Mouse (Mus musculus) lung, postnatal 0 days (tissue): ENCODE measurements around the gene Apoa2. TPM values are rescaled to one million over a fixed set of nuclear protein-coding genes. Genes with fewer than 3 reads are reported as not detected.

Source experiments
- ATAC-seq: fragments of 200-750 bp; cut with Nextera tagmentation; 2 replicates; pipeline ENCODE4 v1.8.0; 2017; ENCODE audit warnings: moderate library complexity
- DNase-seq: peaks from one replicate; pipeline ENCODE4 v3.0.0-alpha.2; 2016; ENCODE audit warnings: low spot score
- H3K27ac ChIP-seq: fragments of 300-500 bp; sonication (generic); 2 replicates; pipeline ENCODE4 v1.5.1; 2014; ENCODE audit warnings: antibody characterized with exemption, mild to moderate bottlenecking, low read length, mixed read lengths
- H3K27me3 ChIP-seq: fragments of 300-500 bp; sonication (generic); replicated peaks from 2 replicates; pipeline ENCODE4 v1.6.1; 2014; ENCODE audit warnings: low read length, mixed read lengths; ENCODE audit not compliant: insufficient read depth
- H3K36me3 ChIP-seq: fragments of 300-500 bp; sonication (generic); 2 replicates; pipeline ENCODE4 v1.6.1; 2014; ENCODE audit warnings: low read length, mixed read lengths; ENCODE audit not compliant: insufficient read depth
- H3K4me1 ChIP-seq: fragments of 300-500 bp; sonication (generic); 2 replicates; pipeline ENCODE4 v1.6.1; 2014; ENCODE audit warnings: antibody characterized with exemption, low read depth, low read length, mixed read lengths; ENCODE audit not compliant: insufficient read depth
- H3K4me2 ChIP-seq: fragments of 300-500 bp; sonication (generic); replicated peaks from 2 replicates; pipeline ENCODE4 v1.6.1; 2014; ENCODE audit warnings: low read depth, mild to moderate bottlenecking, low read length, moderate library complexity, mixed read lengths
- H3K4me3 ChIP-seq: fragments of 300-500 bp; sonication (generic); 2 replicates; pipeline ENCODE4 v1.5.1; 2014; ENCODE audit warnings: low read depth, low read length
- H3K9ac ChIP-seq: fragments of 300-500 bp; sonication (generic); replicated peaks from 2 replicates; pipeline ENCODE4 v1.6.1; 2014; ENCODE audit warnings: low read depth, mild to moderate bottlenecking
- H3K9me3 ChIP-seq: fragments of 300-500 bp; sonication (generic); 2 replicates; pipeline ENCODE4 v1.6.1; 2016; ENCODE audit warnings: low read length, mixed read lengths
- CTCF ChIP-seq: IDR thresholded peaks from 2 replicates; pipeline ENCODE4 v1.5.1; 2016; ENCODE audit warnings: antibody characterized with exemption, mild to moderate bottlenecking
- EP300 ChIP-seq: IDR thresholded peaks from 2 replicates; pipeline ENCODE4 v1.6.1; 2016; ENCODE audit warnings: antibody characterized with exemption, mild to moderate bottlenecking, control low read depth
- WGBS: fragments of 180-500 bp; shearing (Covaris S2); extraction: QIAGEN DNeasy Blood & Tissue Kit; methylation state at CpG from one replicate; pipeline ENCODE4 v1.1.7; 2014; 5-methylcytosine and 5-hydroxymethylcytosine counted together
- polyA plus RNA-seq: library from polyadenylated mRNA; unstranded; fragments of >200 nt; fragmentation: Nextera tagmentation; extraction: Ambion mirVana; gene quantifications from 2 replicates; pipeline ENCODE4 v1.2.1, GENCODE M21; 2015

Apoa2 gene
- polyA plus RNA-seq, 1 experiment from 2014 or later, result 5.5 TPM

GRCm38 (mm10) chr1:171203471-171204248, 21.2 kb upstream of the Apoa2 start:
- WGBS, result 57% methylated on average over 9 of the region's 11 CpGs
- H3K4me1 ChIP-seq, result no peaks in the 10 kb centered on the region
- DNase-seq (no peak), ATAC-seq (no peak)
- no peak overlapping the region for H3K27ac ChIP-seq
- no peak overlapping the region for H3K4me3 ChIP-seq
- no peaks in the 10 kb centered on the region for H3K27me3 ChIP-seq
- no peaks in the 10 kb centered on the region for H3K9me3 ChIP-seq
- H3K9ac ChIP-seq, result no peak overlapping the region
- no peak overlapping the region for H3K4me2 ChIP-seq
- no peaks in the 10 kb centered on the region for H3K36me3 ChIP-seq
- TF ChIP-seq EP300, result no peak
- no peak for TF ChIP-seq CTCF

- H3K27me3 ChIP-seq, result no peaks in the 10 kb centered on the region
- 57% methylated on average over 7 of the region's 7 CpGs for WGBS
- H3K27ac ChIP-seq, result no peak overlapping the region
- ATAC-seq, result no peak
- no peak overlapping the region for H3K4me2 ChIP-seq
- no peak overlapping the region for H3K9ac ChIP-seq
- H3K36me3 ChIP-seq, result no peaks in the 10 kb centered on the region
- H3K4me3 ChIP-seq, result no peak overlapping the region
- H3K4me1 ChIP-seq, result no peaks in the 10 kb centered on the region
- H3K9me3 ChIP-seq, result no peaks in the 10 kb centered on the region
- TF ChIP-seq EP300, result no peak
- TF ChIP-seq CTCF, result no peak
- DNase-seq, result no peak
These were observed 20.6 kb upstream of the Apoa2 start for GRCm38 (mm10) chr1:171204249-171204644.

- Histone ChIP-seq H3K36me3 (no peaks in the 10 kb centered on the region), H3K4me1 (no peaks in the 10 kb centered on the region), H3K4me2 (no peak overlapping the region), H3K9ac (no peak overlapping the region), H3K4me3 (no peak overlapping the region), H3K27ac (no peak overlapping the region), H3K9me3 (no peaks in the 10 kb centered on the region), H3K27me3 (no peaks in the 10 kb centered on the region)
- TF ChIP-seq CTCF (no peak), EP300 (no peak)
- 72% methylated on average over 6 of the region's 6 CpGs for WGBS
- DNase-seq (no peak), ATAC-seq (no peak)
These were observed 19.0 kb upstream of the Apoa2 start for GRCm38 (mm10) chr1:171205704-171206493.

GRCm38 (mm10) chr1:171209409-171209808, 15.4 kb upstream of the Apoa2 start:
- no peak overlapping the region for H3K4me3 ChIP-seq
- no peaks in the 10 kb centered on the region for H3K9me3 ChIP-seq
- whole genome bisulfite sequencing, result 27% methylated on average over 4 of the region's 4 CpGs
- no peak overlapping the region for H3K27ac ChIP-seq
- H3K36me3 ChIP-seq, result no peaks in the 10 kb centered on the region
- no peak overlapping the region for H3K4me2 ChIP-seq
- H3K9ac ChIP-seq, result no peak overlapping the region
- no peaks in the 10 kb centered on the region for H3K27me3 ChIP-seq
- ATAC-seq (no peak), DNase-seq (no peak)
- TF ChIP-seq CTCF (no peak), EP300 (no peak)
- no peaks in the 10 kb centered on the region for H3K4me1 ChIP-seq

DNA sequence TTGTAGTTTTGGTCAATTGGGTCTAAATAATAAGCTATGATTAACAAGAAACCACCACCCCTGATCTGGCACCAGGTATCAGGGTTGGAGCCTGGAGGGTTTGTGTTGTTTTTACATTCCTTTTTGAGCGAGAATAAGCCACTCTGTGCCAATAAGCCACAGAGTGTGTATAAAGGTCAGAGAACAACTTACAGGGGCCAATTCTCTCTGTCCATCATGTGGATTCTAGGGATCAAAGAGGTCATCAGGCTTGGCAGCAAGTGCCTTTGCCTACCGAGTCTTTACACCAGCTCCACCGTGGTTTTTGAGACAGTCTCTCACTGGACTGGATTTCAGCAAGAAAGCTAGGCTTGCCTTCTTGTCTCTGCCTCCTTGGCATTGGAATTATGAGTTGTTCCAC, 12.0 kb upstream of the Apoa2 start:
- H3K4me2 ChIP-seq, result no peak overlapping the region
- no peaks in the 10 kb centered on the region for H3K36me3 ChIP-seq
- H3K4me1 ChIP-seq, result no peaks in the 10 kb centered on the region
- DNase-seq (no peak), ATAC-seq (no peak)
- H3K9ac ChIP-seq, result no peak overlapping the region
- H3K9me3 ChIP-seq, result no peaks in the 10 kb centered on the region
- no peak overlapping the region for H3K27ac ChIP-seq
- no peaks in the 10 kb centered on the region for H3K27me3 ChIP-seq
- TF ChIP-seq EP300 (no peak), CTCF (no peak)
- no peak overlapping the region for H3K4me3 ChIP-seq
- 50% methylated on average over 3 of the region's 3 CpGs for WGBS

GRCm38 (mm10) chr1:171213801-171214496, 10.9 kb upstream of the Apoa2 start, which contains the start of gene Nr1i3:
TSS of gene Nr1i3 (plus strand) at chr1:171213970.
- Histone ChIP-seq H3K4me3 (no peak within 1 kb of the TSS), H3K4me1 (no peaks in the 10 kb centered on the region), H3K27ac (no peak within 1 kb of the TSS), H3K27me3 (no peaks in the 10 kb centered on the region), H3K9me3 (no peaks in the 10 kb centered on the region), H3K9ac (no peak within 1 kb of the TSS), H3K36me3 (no peaks in the 10 kb centered on the region), H3K4me2 (no peak within 1 kb of the TSS)
- TF ChIP-seq EP300 (no peak), CTCF (no peak)
- ATAC-seq, result no peak
- 69% methylated on average over 10 of the region's 10 CpGs for WGBS
- no peak for DNase-seq
